Mouse (Mus musculus) kidney, adult 2 months (tissue): ENCODE measurements around the gene Cdc14a.

Experiments used
- CTCF ChIP-seq: fragments of 200-500 bp; conservative IDR thresholded peaks from 2 replicates; pipeline ENCODE4 v1.5.1; 2011; ENCODE audit warnings: low read depth, mild to moderate bottlenecking, control low read depth, low read length, moderate library complexity, mixed read lengths; ENCODE audit not compliant: insufficient read depth, insufficient read length
- POLR2A ChIP-seq: fragments of 200-500 bp; IDR thresholded peaks from one replicate; pipeline ENCODE4 v1.6.1; 2011; ENCODE audit warnings: low read depth, low read length, control low read depth

- TF ChIP-seq POLR2A (no peak), CTCF (no peak)
These were observed 37.5 kb downstream of the Cdc14a start for GRCm38 (mm10) chr3:116386342-116386741.
